Mouse (Mus musculus) urinary bladder, postnatal 25 days (tissue): ENCODE results near the gene Gpld1.

Experiments used
- DNase-seq: peaks from one replicate; pipeline ENCODE4 v3.0.0; 2022; ENCODE audit warnings: low spot score

Gene Gpld1

GRCm38 (mm10) chr13:25023129-25023528, 80.2 kb downstream of the Gpld1 start:
- DNase-seq = no peak

- DNase-seq = peak; percentile 52
Observed at GRCm38 (mm10) chr13:25024655-25025054, 81.7 kb downstream of the Gpld1 start.

GRCm38 (mm10) chr13:25026409-25027113, 83.6 kb downstream of the Gpld1 start:
- no peak for DNase-seq

GRCm38 (mm10) chr13:25027114-25027425, 84.1 kb downstream of the Gpld1 start:
- DNase-seq = no peak

GRCm38 (mm10) chr13:25039488-25039887, 96.5 kb downstream of the Gpld1 start:
- DNase-seq = no peak
